Mouse (Mus musculus): ENCODE results near the gene Rnf149. TPM values are rescaled to one million over a fixed set of nuclear protein-coding genes. Genes with fewer than 3 reads are reported as not detected.

Gene Rnf149
- total RNA-seq (2023): 31.4 TPM

DNA sequence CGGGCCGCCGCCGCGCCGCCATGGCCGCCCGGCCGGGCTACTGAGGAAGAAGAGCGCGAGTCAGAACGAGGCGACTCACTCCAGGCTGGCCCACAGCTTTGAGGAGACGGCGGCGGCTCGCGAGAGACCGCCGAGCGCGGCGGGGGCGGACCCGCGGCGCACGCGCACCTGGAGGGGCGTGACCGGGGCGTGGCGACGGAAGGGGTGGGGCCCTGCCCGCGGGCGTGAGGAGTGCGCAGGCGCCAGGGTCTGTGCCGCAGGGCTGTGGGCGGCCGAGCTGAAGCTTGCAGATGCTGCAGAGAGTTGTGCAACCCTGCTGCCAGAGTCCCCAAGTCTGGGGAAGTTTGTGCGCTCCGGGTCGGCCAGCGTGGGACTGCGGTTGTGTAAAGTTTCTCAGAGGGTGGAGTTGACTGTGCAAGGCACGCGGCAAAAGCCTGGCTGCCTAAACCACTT is at the start of gene Rnf149:
Gene Rnf149, minus strand, starts transcription at position 153 of the 453 bp plus-strand sequence.

DNA sequence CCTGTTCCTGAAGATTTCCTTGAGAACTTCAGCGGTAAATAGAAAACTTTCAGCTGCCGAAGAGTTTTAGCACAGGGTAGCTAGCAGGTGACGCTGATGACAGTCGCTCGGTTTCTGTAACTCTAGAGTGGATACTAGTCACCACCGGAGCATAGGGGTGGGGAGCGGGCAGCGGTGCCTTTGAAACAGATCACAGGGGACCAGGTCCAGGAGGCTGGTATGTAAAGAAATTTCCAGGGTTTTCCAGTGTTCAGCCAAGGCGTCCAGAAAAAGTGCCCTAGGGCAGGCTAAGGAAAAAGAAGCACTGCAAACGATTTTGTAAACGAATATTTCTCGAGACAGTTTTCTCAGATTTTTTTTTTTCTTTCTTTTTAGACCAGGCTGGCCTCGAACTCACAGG is 42.4 kb downstream of the Rnf149 start, which contains the start of gene Cnot11:
Gene Cnot11, plus strand, starts transcription at position 162 of the 400 bp plus-strand sequence.

Other genes starting within 250 kb of the Rnf149 start
- 2,539 TPM for gene Rpl31, start 209.6 kb downstream of the Rnf149 start, total RNA-seq (2023)
- gene Tbc1d8, start 98.7 kb downstream of the Rnf149 start, total RNA-seq (2023): 2.8 TPM
- gene Cnot11, start 42.4 kb downstream of the Rnf149 start, total RNA-seq (2023): 26.1 TPM
- gene Creg2, start 74.1 kb upstream of the Rnf149 start, total RNA-seq (2023): not detected
- gene Rfx8, start 143.6 kb upstream of the Rnf149 start, total RNA-seq (2023): not detected
- not detected for gene Gm3646, start 227.9 kb upstream of the Rnf149 start, total RNA-seq (2023)

Measured in CD8-positive naive resting alpha-beta T cell, adult 57 days (primary cell).